Mouse (Mus musculus): ENCODE measurements at regions not wholly inside any gene's neighbourhood (a gene's known extent, or its start where the extent isn't known, plus 50 kb on each side); places are given as distances from the start of the nearest gene placed in this dataset.

GRCm38 (mm10) chr10:126133188-126133587 is 167.2 kb downstream of the Lrig3 start:
- intact Hi-C loops (cut with DNase I), result no loop called here
- no peak for TF ChIP-seq CTCF (IDR thresholded peaks at IDR 0.05)
- Histone ChIP-seq H3K27ac (no peak overlapping the region), H3K4me3 (no peak overlapping the region)
- DNase-seq (ENCODE audit: extremely low spot score in 1 of 2, low spot score in 2 of 2), result no peak

DNA sequence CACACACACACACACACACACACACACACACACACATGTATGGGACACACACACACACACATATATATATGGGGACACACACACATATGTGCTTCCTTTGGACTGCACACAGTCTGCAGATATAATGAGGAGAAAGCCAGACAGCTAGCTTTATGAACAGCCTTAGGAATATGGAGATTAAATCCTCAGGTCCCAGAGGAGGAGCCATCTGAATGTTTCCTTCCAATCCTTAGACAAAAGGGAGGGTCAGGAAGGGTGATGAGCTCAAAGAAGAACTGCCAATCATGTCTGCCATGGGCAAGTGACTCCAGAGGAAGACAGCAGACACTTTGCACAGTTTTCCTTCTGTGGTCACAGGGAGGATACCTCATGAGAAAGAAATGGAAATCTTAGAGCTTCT is 168.0 kb downstream of the Lrig3 start:
- Histone ChIP-seq H3K4me3 (no peak overlapping the region), H3K27ac (no peak overlapping the region)
- intact Hi-C loops (cut with DNase I), result no loop called here
- TF ChIP-seq CTCF (IDR thresholded peaks at IDR 0.05), result no peak
- DNase-seq (ENCODE audit: extremely low spot score in 1 of 2, low spot score in 2 of 2), result no peak

- Histone ChIP-seq H3K27ac (no peak overlapping the region), H3K4me3 (no peak overlapping the region)
- no peak for DNase-seq (ENCODE audit: extremely low spot score in 1 of 2, low spot score in 2 of 2)
- intact Hi-C loops (cut with DNase I), result no loop called here
- no peak for TF ChIP-seq CTCF (IDR thresholded peaks at IDR 0.05)
Observed at GRCm38 (mm10) chr10:126138585-126138984, 172.6 kb downstream of the Lrig3 start.

DNA sequence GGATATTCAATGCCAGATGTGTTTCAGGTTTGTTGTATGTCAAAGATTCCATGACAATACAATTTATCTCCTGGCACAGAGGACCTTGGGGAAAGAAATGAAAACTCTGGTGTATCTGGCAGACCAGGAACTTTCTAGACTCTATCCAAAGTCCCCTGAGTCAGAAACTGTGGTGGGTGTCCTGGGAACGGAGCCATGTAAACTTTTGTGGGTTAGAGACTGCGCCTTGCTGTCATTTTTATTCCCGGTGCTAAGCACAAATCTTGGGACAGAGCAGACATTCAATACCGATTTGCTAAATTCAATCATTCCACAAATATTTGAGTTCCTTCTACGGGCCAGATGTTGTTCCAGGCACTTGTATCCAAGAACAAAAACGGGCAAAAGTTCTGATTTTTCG is 175.6 kb downstream of the Lrig3 start:
- Histone ChIP-seq H3K27ac (no peak overlapping the region), H3K4me3 (no peak overlapping the region)
- intact Hi-C loops (cut with DNase I), result no loop called here
- no peak for DNase-seq (ENCODE audit: extremely low spot score in 1 of 2, low spot score in 2 of 2)
- no peak for TF ChIP-seq CTCF (IDR thresholded peaks at IDR 0.05)

DNA sequence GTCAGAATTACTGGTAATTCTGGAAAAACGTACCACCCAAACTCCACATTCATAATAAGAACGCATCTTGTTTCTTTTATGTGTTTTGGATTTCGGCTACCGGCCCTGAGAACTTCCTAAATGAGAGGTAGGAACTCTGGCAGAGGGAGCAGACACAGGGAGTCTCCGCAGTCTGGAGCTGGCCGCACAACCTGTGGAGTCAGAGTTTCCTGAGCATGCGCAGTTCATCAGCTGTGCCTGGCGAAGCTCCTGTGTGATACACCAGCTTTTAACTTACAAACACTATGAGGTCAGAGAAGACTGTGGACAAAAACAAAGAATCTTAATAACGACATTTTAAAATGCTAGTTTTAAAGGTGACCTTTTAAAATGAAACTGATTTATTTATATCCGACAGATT is 177.9 kb downstream of the Lrig3 start:
- Histone ChIP-seq H3K4me3 (no peak overlapping the region), H3K27ac (no peak overlapping the region)
- intact Hi-C loops (cut with DNase I), result no loop called here
- TF ChIP-seq CTCF (IDR thresholded peaks at IDR 0.05), result no peak
- DNase-seq (ENCODE audit: extremely low spot score in 1 of 2, low spot score in 2 of 2), result no peak

DNA sequence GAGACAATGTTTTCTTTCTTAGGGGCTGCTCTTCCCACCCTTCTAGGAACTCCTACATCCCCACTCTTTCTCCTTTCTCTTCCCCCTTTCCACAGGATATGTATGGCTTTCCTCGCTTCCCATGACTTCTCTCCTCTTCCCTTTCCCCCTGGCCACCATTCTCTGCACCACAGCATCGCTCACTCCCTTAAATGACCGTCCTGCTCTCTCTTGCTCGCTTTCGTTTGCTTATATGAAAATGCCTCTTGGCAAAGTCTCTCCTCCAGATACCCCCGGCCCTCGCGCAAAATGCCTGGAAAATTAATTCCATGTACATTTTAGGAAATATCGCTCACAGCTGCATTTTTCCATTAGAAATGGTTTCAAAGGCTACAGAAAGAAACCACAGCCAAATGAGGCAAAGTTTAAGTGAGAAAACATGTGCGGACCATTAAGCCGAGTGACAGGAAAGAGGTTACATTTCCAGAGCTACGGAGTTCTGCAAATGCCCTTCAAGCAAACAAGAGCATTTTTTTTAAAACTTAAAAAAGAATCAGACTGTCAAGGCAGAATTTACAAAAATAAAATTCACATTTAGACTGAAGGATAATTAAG is 178.7 kb downstream of the Lrig3 start:
- Histone ChIP-seq H3K4me3 (no peak overlapping the region), H3K27ac (no peak overlapping the region)
- intact Hi-C loops (cut with DNase I), result no loop called here
- TF ChIP-seq CTCF (IDR thresholded peaks at IDR 0.05), result no peak
- DNase-seq (ENCODE audit: extremely low spot score in 1 of 2, low spot score in 2 of 2), result no peak

DNA sequence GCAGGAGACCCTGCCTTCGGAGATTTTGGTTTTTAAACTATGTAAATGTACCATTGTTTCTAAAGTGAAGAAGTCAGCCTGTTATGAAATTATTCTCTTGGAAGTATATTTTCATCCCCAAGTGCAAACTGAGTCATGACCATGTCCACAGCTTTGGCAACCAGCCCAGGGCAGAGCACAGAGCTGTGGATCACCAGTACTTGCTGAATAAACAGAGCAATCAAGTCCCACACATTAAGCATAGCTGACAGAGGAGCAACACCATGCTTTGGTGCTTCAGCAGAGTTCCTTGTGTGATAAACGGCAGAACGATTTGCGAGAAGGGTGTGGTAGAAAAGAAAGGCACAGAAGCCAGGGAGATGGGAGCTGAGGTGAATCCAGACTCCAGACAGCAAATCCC is 191.3 kb downstream of the Lrig3 start:
- H3K4me3 ChIP-seq, result no peak overlapping the region
- no peak for TF ChIP-seq CTCF (IDR thresholded peaks at IDR 0.05)
- no peak for DNase-seq (ENCODE audit: extremely low spot score in 1 of 2, low spot score in 2 of 2)
- no peak overlapping the region for H3K27ac ChIP-seq
- intact Hi-C loops (cut with DNase I), result no loop called here

DNA sequence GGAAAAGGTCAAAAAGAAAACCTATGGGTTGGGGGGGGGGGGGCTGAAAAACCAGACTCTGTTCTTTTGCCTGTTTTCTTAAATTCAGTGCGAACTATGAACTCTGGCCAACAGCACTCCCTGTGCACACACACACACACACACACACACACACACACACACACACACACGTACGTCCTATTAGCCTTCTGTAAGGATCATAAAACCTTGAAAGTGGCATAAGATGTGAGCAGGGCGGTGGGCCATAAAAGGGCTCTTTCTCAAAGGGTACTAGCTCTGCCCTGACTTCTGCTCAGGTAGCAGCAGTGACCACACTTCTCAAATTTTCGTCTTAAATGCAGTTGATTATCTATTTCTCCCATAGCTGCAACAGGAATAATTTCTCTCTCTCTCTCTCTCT is 199.2 kb downstream of the Lrig3 start:
- no peak overlapping the region for H3K4me3 ChIP-seq
- intact Hi-C loops (cut with DNase I), result loop anchor here (10.0 kb wide), 1 partner anchor 370 kb away; no protein-coding TSS in a partner anchor

GRCm38 (mm10) chr10:126169095-126169873 is 203.3 kb downstream of the Lrig3 start:
- intact Hi-C loops (cut with DNase I), result loop anchor here (10.0 kb wide), 1 partner anchor 366 kb away; no protein-coding TSS in a partner anchor
- DNase-seq (ENCODE audit: extremely low spot score in 1 of 2, low spot score in 2 of 2), result no peak
- TF ChIP-seq CTCF (IDR thresholded peaks at IDR 0.05), result no peak
- Histone ChIP-seq H3K4me3 (0 out of 2 replicates have a peak overlapping the region, but pooled peaks have one; percentile 5), H3K27ac (no peak overlapping the region)

More for the DNA sequence above, 199.2 kb downstream of the Lrig3 start:
- no peak for TF ChIP-seq CTCF (IDR thresholded peaks at IDR 0.05)
- H3K27ac ChIP-seq, result no peak overlapping the region
- DNase-seq (ENCODE audit: extremely low spot score in 1 of 2, low spot score in 2 of 2), result no peak

DNA sequence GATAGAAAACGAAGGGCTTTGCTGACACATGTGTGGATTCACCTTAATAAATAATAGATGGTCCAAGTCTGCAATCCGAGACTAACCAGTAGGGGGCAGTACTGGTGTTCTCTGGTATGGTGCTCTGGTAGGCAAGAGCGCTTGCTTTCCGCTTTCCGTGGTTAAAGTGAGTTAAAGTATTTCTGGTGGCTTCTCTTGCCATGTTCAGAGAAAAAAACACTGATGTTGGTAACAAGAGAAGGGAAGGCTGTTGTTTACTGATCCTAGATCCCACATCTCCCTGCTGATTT is 203.9 kb downstream of the Lrig3 start:
- peak; percentile 47 for TF ChIP-seq CTCF (IDR thresholded peaks at IDR 0.05)
- intact Hi-C loops (cut with DNase I), result loop anchor here (10.0 kb wide), 1 partner anchor 365 kb away; no protein-coding TSS in a partner anchor
- no peak for DNase-seq (ENCODE audit: extremely low spot score in 1 of 2, low spot score in 2 of 2)
- H3K27ac ChIP-seq, result no peak overlapping the region
- no peak overlapping the region for H3K4me3 ChIP-seq

GRCm38 (mm10) chr10:126176759-126177473 is 210.9 kb downstream of the Lrig3 start:
- Histone ChIP-seq H3K4me3 (no peak overlapping the region), H3K27ac (no peak overlapping the region)
- no peak for DNase-seq (ENCODE audit: extremely low spot score in 1 of 2, low spot score in 2 of 2)
- no peak for TF ChIP-seq CTCF (IDR thresholded peaks at IDR 0.05)
- intact Hi-C loops (cut with DNase I), result no loop called here

DNA sequence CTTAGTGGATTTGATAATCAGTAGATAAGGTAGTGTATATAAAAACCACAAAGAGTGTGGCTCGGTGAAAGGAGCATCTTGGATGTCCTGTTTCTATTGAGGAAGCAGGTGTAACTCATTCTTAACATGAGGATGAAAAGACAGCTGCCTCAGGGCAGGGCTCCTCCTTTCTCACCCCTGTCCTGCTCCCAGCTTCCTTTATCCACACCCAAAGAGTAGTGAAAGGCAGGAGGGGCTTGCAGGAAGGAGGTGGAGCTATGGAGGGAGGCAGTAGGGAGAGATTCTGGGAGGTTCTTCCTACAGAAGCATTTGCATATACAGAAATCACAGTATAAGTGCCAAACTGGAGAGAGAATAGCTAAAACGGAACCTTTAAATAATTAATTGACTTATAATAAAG is 216.4 kb downstream of the Lrig3 start:
- intact Hi-C loops (cut with DNase I), result no loop called here
- Histone ChIP-seq H3K4me3 (no peak overlapping the region), H3K27ac (no peak overlapping the region)
- DNase-seq (ENCODE audit: extremely low spot score in 1 of 2, low spot score in 2 of 2), result no peak
- no peak for TF ChIP-seq CTCF (IDR thresholded peaks at IDR 0.05)
